ENCODE assay signal across 8 mouse cellular contexts in genomic region chr17:47693671-47694441, GRCm38 (mm10). TPM values are rescaled to one million over a fixed set of nuclear protein-coding genes. Genes with fewer than 3 reads are reported as not detected.
DNase-seq lines count a peak whose midpoint lies in the region; ATAC-seq and TF ChIP-seq lines count a peak whose summit lies in the region.

No protein-coding gene starts in this region.

- no peak for TF ChIP-seq CTCF in liver, adult 2 months (IDR thresholded peaks at IDR 0.05; ENCODE audit: low read depth, low read length)
- no peak; the same call in 1 of the 2 replicates for TF ChIP-seq CTCF in hindbrain, postnatal 0 days (IDR thresholded peaks at IDR 0.05; ENCODE audit: low read depth)

- peak overlapping the region; percentile 80 for H3K9ac ChIP-seq in liver, adult 2 months (ENCODE audit: low read depth, low read length)
- H3K9ac ChIP-seq in forebrain, embryonic 14.5 days (ENCODE audit: low read length): peak overlapping the region; percentile 80; the same call in 1 of the 2 replicates
- peak overlapping the region; percentile 75 for H3K9ac ChIP-seq in hindbrain, postnatal 0 days (replicated peaks; ENCODE audit: low read length)

- H3K79me2 ChIP-seq in liver, adult 2 months (ENCODE audit: control insufficient read depth, insufficient read depth, low read length): no peaks in the 10 kb centered on the region; the same call in 1 of the 2 replicates
- no peaks in the 10 kb centered on the region for H3K79me2 ChIP-seq in macrophage (ENCODE audit: inconsistent target)

- WGBS in liver, adult 2 months: 58% methylated on average over 13 of the region's 13 CpGs
- WGBS in forebrain, embryonic 14.5 days: 36% methylated on average over 13 of the region's 13 CpGs
- WGBS in hindbrain, postnatal 0 days: 33% methylated on average over 13 of the region's 13 CpGs
- 71% methylated on average over 12 of the region's 13 CpGs for WGBS in macrophage (ENCODE audit: missing documents)

- no peak for TF ChIP-seq POLR2A in liver, adult 2 months (IDR thresholded peaks at IDR 0.05; ENCODE audit: extremely low read depth, insufficient read depth, low read length)

- peak overlapping the region; percentile 72 for H3K4me3 ChIP-seq in liver, adult 2 months (ENCODE audit: insufficient read depth, low read depth, low read length)
- H3K4me3 ChIP-seq in forebrain, embryonic 14.5 days (ENCODE audit: low read depth, low read length): peak overlapping the region; percentile 71
- H3K4me3 ChIP-seq in hindbrain, postnatal 0 days (ENCODE audit: low read length): peak overlapping the region; percentile 57
- peak overlapping the region; percentile 32 for H3K4me3 ChIP-seq in macrophage (ENCODE audit: inconsistent target)

- no peak for DNase-seq in liver, adult 2 months (ENCODE audit: extremely low read depth, low read depth, low spot score)
- DNase-seq in liver: no peak
- no peak for DNase-seq in forebrain, embryonic 14.5 days (ENCODE audit: low spot score)
- no peak for DNase-seq in hindbrain, postnatal 0 days (ENCODE audit: low spot score)
- DNase-seq in spleen, adult 18-20 months: no peak
- no peak for DNase-seq in thymus, postnatal 36 days
- DNase-seq in spleen, postnatal 10 days (ENCODE audit: low spot score in 2 of 2): no peak

- peak overlapping the region; percentile 77 for H3K4me2 ChIP-seq in forebrain, embryonic 14.5 days (ENCODE audit: low read length)
- peak overlapping the region; percentile 84 for H3K4me2 ChIP-seq in hindbrain, postnatal 0 days (ENCODE audit: low read depth, low read length)

- no peaks in the 10 kb centered on the region for H3K9me3 ChIP-seq in forebrain, embryonic 14.5 days (replicated peaks; ENCODE audit: control insufficient read depth, low read length)
- H3K9me3 ChIP-seq in hindbrain, postnatal 0 days (ENCODE audit: low read length): no peaks in the 10 kb centered on the region

- peaks cover 6% of the 10 kb centered on the region for H3K4me1 ChIP-seq in liver, adult 2 months (ENCODE audit: control insufficient read depth, insufficient read depth, low read length)
- H3K4me1 ChIP-seq in forebrain, embryonic 14.5 days (ENCODE audit: control insufficient read depth, insufficient read depth, low read length): peaks cover 10% of the 10 kb centered on the region
- peaks cover 11% of the 10 kb centered on the region; the same call in 1 of the 2 replicates for H3K4me1 ChIP-seq in hindbrain, postnatal 0 days (ENCODE audit: insufficient read depth, low read length)

- ATAC-seq in forebrain, embryonic 14.5 days: no peak
- peak; percentile 0; the same call in 1 of the 2 replicates for ATAC-seq in hindbrain, postnatal 0 days

- no peaks in the 10 kb centered on the region for H3K36me3 ChIP-seq in liver, adult 2 months (ENCODE audit: control insufficient read depth, insufficient read depth, low read length)
- H3K36me3 ChIP-seq in forebrain, embryonic 14.5 days (ENCODE audit: control insufficient read depth, insufficient read depth, low read length): no peaks in the 10 kb centered on the region
- H3K36me3 ChIP-seq in hindbrain, postnatal 0 days (ENCODE audit: insufficient read depth, low read length): peaks cover under 1% of the 10 kb centered on the region; the same call in 1 of the 2 replicates
- no peaks in the 10 kb centered on the region for H3K36me3 ChIP-seq in macrophage (ENCODE audit: inconsistent target)

- no peaks in the 10 kb centered on the region for H3K27me3 ChIP-seq in liver, adult 2 months (ENCODE audit: control insufficient read depth, insufficient read depth, low read length)
- 0 out of 2 replicates have a peak, but pooled peaks cover 5% of the 10 kb centered on the region for H3K27me3 ChIP-seq in forebrain, embryonic 14.5 days (replicated peaks; ENCODE audit: control insufficient read depth, insufficient read depth, low read length)
- no peaks in the 10 kb centered on the region for H3K27me3 ChIP-seq in hindbrain, postnatal 0 days (ENCODE audit: insufficient read depth, low read length)

- peak overlapping the region; percentile 81 for H3K27ac ChIP-seq in liver, adult 2 months (replicated peaks; ENCODE audit: insufficient read depth, low read depth, low read length)
- no peak overlapping the region for H3K27ac ChIP-seq in forebrain, embryonic 14.5 days (ENCODE audit: low read depth, low read length)
- peak overlapping the region; percentile 84 for H3K27ac ChIP-seq in hindbrain, postnatal 0 days
- H3K27ac ChIP-seq in macrophage: no peak overlapping the region

RNA-seq across cellular contexts. Expression of gene Gm21981, which starts 0.4 kb away (rescaled TPM):
- 0.09 and 0.27 TPM in 2 replicates for total RNA-seq in liver, adult 2 months (2014; rRNA removed)
- 0.36 and 0.46 TPM in 2 replicates for polyA plus RNA-seq in liver, adult 2 months (2012; rRNA removed)
- 4.7 and 4.8 TPM in 2 replicates for polyA plus RNA-seq in forebrain, embryonic 14.5 days (2014; fragmentation: Nextera tagmentation; extraction: Ambion mirVana)
- 5.5 and 8.3 TPM in 2 replicates for total RNA-seq in hindbrain, postnatal 0 days (2014; rRNA removed)
- 0.79 and 0.85 TPM in 2 replicates for polyA plus RNA-seq in hindbrain, postnatal 0 days (2015; fragmentation: Nextera tagmentation; extraction: Ambion mirVana)
- total RNA-seq in macrophage (2018; cell fraction: chromatin; rRNA removed): under 1 TPM in 8 of 26 experiments, not detected in 18; 0.31 to 0.79 (median 0.41) TPM
- total RNA-seq in macrophage (2018; cell fraction: cytosol; rRNA removed): under 1 TPM; 0.10 to 0.92 (median 0.37) TPM
- total RNA-seq in macrophage (2018; cell fraction: nucleus; rRNA removed): 1 to 10 TPM in 1 of 26 experiments, under 1 TPM in 13, not detected in 12; 0.22 to 1.1 (median 0.54) TPM
- 0.23 to 0.79 TPM (median 0.74 TPM) in 3 replicates for polyA plus RNA-seq in macrophage (2018)

RNA-seq across cellular contexts. Expression of gene Prickle4, which starts 0.7 kb away (rescaled TPM):
- 1.9 and 2.0 TPM in 2 replicates for total RNA-seq in liver, adult 2 months (2014; rRNA removed)
- polyA plus RNA-seq in liver, adult 2 months (2012; rRNA removed): 7.9 and 9.9 TPM in 2 replicates
- polyA plus RNA-seq in forebrain, embryonic 14.5 days (2014; fragmentation: Nextera tagmentation; extraction: Ambion mirVana): 0.42 and 0.62 TPM in 2 replicates
- 2.2 TPM in 1 of 2 replicates, not detected in the other for total RNA-seq in hindbrain, postnatal 0 days (2014; rRNA removed)
- 1.5 and 1.8 TPM in 2 replicates for polyA plus RNA-seq in hindbrain, postnatal 0 days (2015; fragmentation: Nextera tagmentation; extraction: Ambion mirVana)
- total RNA-seq in macrophage (2018; cell fraction: chromatin; rRNA removed): 1 to 10 TPM in 6 of 26 experiments, not detected in 20; 1.6 to 4.1 (median 2.7) TPM
- total RNA-seq in macrophage (2018; cell fraction: cytosol; rRNA removed): under 1 TPM in 7 of 26 experiments, not detected in 19; 0.18 to 0.82 (median 0.41) TPM
- 1 to 10 TPM in 9 of 26 experiments, not detected in 17; 1.4 to 3.7 (median 2.0) TPM for total RNA-seq in macrophage (2018; cell fraction: nucleus; rRNA removed)
- polyA plus RNA-seq in macrophage (2018): 0.76 to 1.3 TPM in 2 of 3 replicates, not detected in the other

RNA-seq across cellular contexts. Expression of gene Frs3, which starts 5.0 kb away (rescaled TPM):
- 1.7 and 1.9 TPM in 2 replicates for total RNA-seq in liver, adult 2 months (2014; rRNA removed)
- 6.5 and 7.1 TPM in 2 replicates for polyA plus RNA-seq in liver, adult 2 months (2012; rRNA removed)
- polyA plus RNA-seq in forebrain, embryonic 14.5 days (2014; fragmentation: Nextera tagmentation; extraction: Ambion mirVana): 16.1 and 17.4 TPM in 2 replicates
- total RNA-seq in hindbrain, postnatal 0 days (2014; rRNA removed): 143 and 153 TPM in 2 replicates
- 55.1 and 58.8 TPM in 2 replicates for polyA plus RNA-seq in hindbrain, postnatal 0 days (2015; fragmentation: Nextera tagmentation; extraction: Ambion mirVana)
- total RNA-seq in macrophage (2018; cell fraction: chromatin; rRNA removed): 10 to 100 TPM in 1 of 26 experiments, 1 to 10 TPM in 14, under 1 TPM in 3, not detected in 8; 0.37 to 10.7 (median 2.6) TPM
- total RNA-seq in macrophage (2018; cell fraction: cytosol; rRNA removed): 1 to 10 TPM in 7 of 26 experiments, under 1 TPM in 19; 0.08 to 2.0 (median 0.51) TPM
- 1 to 10 TPM in 15 of 26 experiments, under 1 TPM in 4, not detected in 7; 0.22 to 6.4 (median 1.9) TPM for total RNA-seq in macrophage (2018; cell fraction: nucleus; rRNA removed)
- polyA plus RNA-seq in macrophage (2018): 0.65 to 1.3 TPM (median 0.73 TPM) in 3 replicates

RNA-seq across cellular contexts. Expression of gene Tomm6, which starts 5.7 kb away (rescaled TPM):
- total RNA-seq in liver, adult 2 months (2014; rRNA removed): 30.6 and 37.5 TPM in 2 replicates
- polyA plus RNA-seq in liver, adult 2 months (2012; rRNA removed): 97.6 and 101 TPM in 2 replicates
- polyA plus RNA-seq in forebrain, embryonic 14.5 days (2014; fragmentation: Nextera tagmentation; extraction: Ambion mirVana): 309 and 324 TPM in 2 replicates
- 158 and 198 TPM in 2 replicates for total RNA-seq in hindbrain, postnatal 0 days (2014; rRNA removed)
- 343 and 371 TPM in 2 replicates for polyA plus RNA-seq in hindbrain, postnatal 0 days (2015; fragmentation: Nextera tagmentation; extraction: Ambion mirVana)
- total RNA-seq in macrophage (2018; cell fraction: chromatin; rRNA removed): 10 to 100 TPM in 11 of 26 experiments, 1 to 10 TPM in 15; 5.9 to 26.6 (median 9.9) TPM
- total RNA-seq in macrophage (2018; cell fraction: cytosol; rRNA removed): 100 to 1,000 TPM; 135 to 266 (median 201) TPM
- total RNA-seq in macrophage (2018; cell fraction: nucleus; rRNA removed): 10 to 100 TPM; 19.4 to 67.9 (median 35.0) TPM
- polyA plus RNA-seq in macrophage (2018): 192 to 228 TPM (median 203 TPM) in 3 replicates

RNA-seq across cellular contexts. Expression of gene Pgc, which starts 32.8 kb away (rescaled TPM):
- total RNA-seq in liver, adult 2 months (2014; rRNA removed): 0.20 TPM in 1 of 2 replicates, not detected in the other
- polyA plus RNA-seq in liver, adult 2 months (2012; rRNA removed): 0.26 and 0.37 TPM in 2 replicates
- polyA plus RNA-seq in forebrain, embryonic 14.5 days (2014; fragmentation: Nextera tagmentation; extraction: Ambion mirVana): not detected in 2 replicates
- 0.21 TPM in 1 of 2 replicates, not detected in the other for total RNA-seq in hindbrain, postnatal 0 days (2014; rRNA removed)
- polyA plus RNA-seq in hindbrain, postnatal 0 days (2015; fragmentation: Nextera tagmentation; extraction: Ambion mirVana): 0.14 and 0.42 TPM in 2 replicates
- total RNA-seq in macrophage (2018; cell fraction: chromatin; rRNA removed): not detected
- not detected for total RNA-seq in macrophage (2018; cell fraction: cytosol; rRNA removed)
- not detected for total RNA-seq in macrophage (2018; cell fraction: nucleus; rRNA removed)
- not detected in 3 replicates for polyA plus RNA-seq in macrophage (2018)

Comparison
In these comparisons a context has a peak if more than half of its experiments do, and no peak if none do; other contexts are left out.
1. H3K27ac ChIP-seq: peak in liver, adult 2 months (single experiment) and hindbrain, postnatal 0 days (single experiment); none in forebrain, embryonic 14.5 days (single experiment) and macrophage (single experiment).
2. Peak in every context shown above with its lines, with median percentiles within 50 percentile points of each other: H3K4me3 ChIP-seq and H3K9ac ChIP-seq.